Mouse (Mus musculus): Measurements from ENCODE around the gene Rap1gds1.

The Rap1gds1 gene

GRCm38 (mm10) chr3:138876418-138876817, 198.6 kb downstream of the Rap1gds1 start:
- DNase-seq, result no peak

- DNase-seq, result no peak
These were observed 199.1 kb downstream of the Rap1gds1 start for GRCm38 (mm10) chr3:138875936-138876335.

All from right cerebral cortex, postnatal 4 days (tissue).